Mouse (Mus musculus) small intestine, adult 2 months (tissue): Measurements from ENCODE around the gene Usp54.

ENCODE experiments used
- CTCF ChIP-seq: fragments of 200-500 bp; IDR thresholded peaks from 2 replicates; pipeline ENCODE4 v1.5.1; 2012; ENCODE audit warnings: low read depth, mild to moderate bottlenecking, control low read depth, inconsistent platforms, low read length, moderate library complexity, mixed read lengths; ENCODE audit not compliant: insufficient replicate concordance, insufficient read length; ENCODE audit errors: extremely low read depth
- POLR2A ChIP-seq: fragments of 200-500 bp; IDR thresholded peaks from 2 replicates; pipeline ENCODE4 v1.6.1; 2012; ENCODE audit warnings: low read depth, mild to moderate bottlenecking, control low read depth, inconsistent platforms, low read length, moderate library complexity

GRCm38 (mm10) chr14:20520179-20520578 is 120.7 kb downstream of the Usp54 start:
- TF ChIP-seq POLR2A (no peak), CTCF (no peak)
